Mouse (Mus musculus) adrenal gland, postnatal 36 days (tissue): ENCODE results near the gene Atp6v1b1. TPM values are rescaled to one million over a fixed set of nuclear protein-coding genes. Genes with fewer than 3 reads are reported as not detected.
A peak's percentile ranks its signal among the peaks of the same experiment; 100 is the strongest.

ENCODE experiments used
- DNase-seq, 2 experiments: peaks; one replicate each; pipeline ENCODE4 v3.0.0; 2021; ENCODE audit warnings: mixed read lengths in 1 of 2
- total RNA-seq, 2 experiments: library from RNA; stranded (reverse); gene quantifications; 2 replicates each; pipeline ENCODE4 v1.2.3; 2021

Atp6v1b1 gene
- total RNA-seq, 2 experiments from 2014 or later, result not detected

- no peak for DNase-seq
These were observed 27.2 kb upstream of the Atp6v1b1 start for GRCm38 (mm10) chr6:83715461-83716196.

- DNase-seq, result no peak
These were observed 25.8 kb upstream of the Atp6v1b1 start for GRCm38 (mm10) chr6:83717026-83717425.

- no peak for DNase-seq
These were observed 20.3 kb upstream of the Atp6v1b1 start for GRCm38 (mm10) chr6:83722526-83722925.

- no peak for DNase-seq
These were observed 15.6 kb upstream of the Atp6v1b1 start for GRCm38 (mm10) chr6:83727178-83727577.

GRCm38 (mm10) chr6:83728488-83728887, 14.3 kb upstream of the Atp6v1b1 start:
- peak; percentile 22 to 24 for DNase-seq

GRCm38 (mm10) chr6:83729350-83729970, 13.3 kb upstream of the Atp6v1b1 start:
- DNase-seq, result no peak

GRCm38 (mm10) chr6:83731128-83731527, 11.7 kb upstream of the Atp6v1b1 start:
- DNase-seq, result peak; percentile 80 to 89

GRCm38 (mm10) chr6:83737311-83737710, 5.5 kb upstream of the Atp6v1b1 start:
- DNase-seq, result no peak

GRCm38 (mm10) chr6:83738596-83738995, 4.2 kb upstream of the Atp6v1b1 start:
- no peak for DNase-seq

GRCm38 (mm10) chr6:83743212-83743611, 422 bp downstream of the Atp6v1b1 start:
- no peak for DNase-seq

GRCm38 (mm10) chr6:83744126-83744525, 1.3 kb downstream of the Atp6v1b1 start:
- DNase-seq, result peak in 1 of 2 experiments; percentile 19

GRCm38 (mm10) chr6:83744557-83744956, 1.8 kb downstream of the Atp6v1b1 start:
- DNase-seq, result no peak

GRCm38 (mm10) chr6:83745466-83745865, 2.7 kb downstream of the Atp6v1b1 start:
- DNase-seq, result no peak

GRCm38 (mm10) chr6:83749286-83749685, 6.5 kb downstream of the Atp6v1b1 start:
- no peak for DNase-seq

GRCm38 (mm10) chr6:83750171-83750684, 7.4 kb downstream of the Atp6v1b1 start:
- DNase-seq, result peak; percentile 56 to 72

- no peak for DNase-seq
These were observed 13.3 kb downstream of the Atp6v1b1 start for GRCm38 (mm10) chr6:83756051-83756450.

- no peak for DNase-seq
These were observed 19.6 kb downstream of the Atp6v1b1 start, which contains the start of gene Ankrd53 for GRCm38 (mm10) chr6:83762344-83762743. TSS of gene Ankrd53 (plus strand) at chr6:83762644.

GRCm38 (mm10) chr6:83762880-83763431, 20.2 kb downstream of the Atp6v1b1 start:
- peak; percentile 54 to 64 for DNase-seq

GRCm38 (mm10) chr6:83766982-83767381, 24.2 kb downstream of the Atp6v1b1 start:
- no peak for DNase-seq

- no peak for DNase-seq
These were observed 25.7 kb downstream of the Atp6v1b1 start for GRCm38 (mm10) chr6:83768485-83768884.

- DNase-seq, result no peak
These were observed 31.3 kb downstream of the Atp6v1b1 start for GRCm38 (mm10) chr6:83774126-83774525.

- no peak for DNase-seq
These were observed 32.2 kb downstream of the Atp6v1b1 start for GRCm38 (mm10) chr6:83774781-83775563.
